Mouse (Mus musculus): ENCODE results near the gene Sned1. TPM values are rescaled to one million over a fixed set of nuclear protein-coding genes. Genes with fewer than 3 reads are reported as not detected.

Sned1 gene
- polyA plus RNA-seq, 1 experiment from 2014 or later = 4.4 TPM

- no peaks in the 10 kb centered on the region for H3K9me3 ChIP-seq
- 0 out of 2 replicates have a peak overlapping the region, but pooled peaks have one; percentile 45 for H3K27ac ChIP-seq
- WGBS = under 1% methylated on average over 39 of the region's 39 CpGs
- H3K4me3 ChIP-seq (replicated peaks) = peak overlapping the region; percentile 77
- H3K27me3 ChIP-seq (replicated peaks) = no peaks in the 10 kb centered on the region
- peaks cover 5% of the 10 kb centered on the region; the same call in 1 of the 2 replicates for H3K4me1 ChIP-seq (replicated peaks)
- peak; percentile 95 for ATAC-seq
- peak overlapping the region; percentile 87 for H3K4me2 ChIP-seq (replicated peaks)
- H3K36me3 ChIP-seq = peaks cover 7% of the 10 kb centered on the region
- peak overlapping the region; percentile 77 for H3K9ac ChIP-seq
Observed at GRCm38 (mm10) chr1:93343504-93344047, 107.9 kb downstream of the Sned1 start.

GRCm38 (mm10) chr1:93347176-93347575 lies 111.5 kb downstream of the Sned1 start:
- Histone ChIP-seq H3K4me2 (replicated peaks) (no peak overlapping the region), H3K4me1 (replicated peaks) (peaks cover 5% of the 10 kb centered on the region; the same call in 1 of the 2 replicates), H3K4me3 (replicated peaks) (no peak overlapping the region), H3K9me3 (no peaks in the 10 kb centered on the region), H3K27ac (no peak overlapping the region), H3K9ac (no peak overlapping the region), H3K36me3 (peaks cover 29% of the 10 kb centered on the region), H3K27me3 (replicated peaks) (no peaks in the 10 kb centered on the region)
- no peak for ATAC-seq
- WGBS = 88% methylated on average over 5 of the region's 5 CpGs

GRCm38 (mm10) chr1:93349701-93350100 lies 114.1 kb downstream of the Sned1 start:
- no peak for ATAC-seq
- H3K36me3 ChIP-seq = peaks cover 38% of the 10 kb centered on the region
- no peak overlapping the region for H3K27ac ChIP-seq
- H3K9ac ChIP-seq = no peak overlapping the region
- WGBS = 71% methylated on average over 4 of the region's 4 CpGs
- H3K4me3 ChIP-seq (replicated peaks) = no peak overlapping the region
- no peaks in the 10 kb centered on the region for H3K27me3 ChIP-seq (replicated peaks)
- H3K9me3 ChIP-seq = no peaks in the 10 kb centered on the region
- no peak overlapping the region for H3K4me2 ChIP-seq (replicated peaks)
- H3K4me1 ChIP-seq (replicated peaks) = 0 out of 2 replicates have a peak, but pooled peaks cover under 1% of the 10 kb centered on the region

Other genes starting within 250 kb of the Sned1 start
- gene Aqp12, start 229.5 kb upstream of the Sned1 start, polyA plus RNA-seq (2015; fragmentation: Nextera tagmentation; extraction: Ambion mirVana) = 3.0 and 11.2 TPM in 2 replicates
- gene Kif1a, start 133.9 kb upstream of the Sned1 start, polyA plus RNA-seq (2015; fragmentation: Nextera tagmentation; extraction: Ambion mirVana) = 18.3 and 21.4 TPM in 2 replicates
- gene Agxt, start 100.6 kb upstream of the Sned1 start, polyA plus RNA-seq (2015; fragmentation: Nextera tagmentation; extraction: Ambion mirVana) = 0.59 and 0.62 TPM in 2 replicates
- 8.7 and 10.4 TPM in 2 replicates for gene 2310007B03Rik, start 74.9 kb upstream of the Sned1 start, polyA plus RNA-seq (2015; fragmentation: Nextera tagmentation; extraction: Ambion mirVana)
- 0.04 and 0.13 TPM in 2 replicates for gene Crocc2, start 67.1 kb upstream of the Sned1 start, polyA plus RNA-seq (2015; fragmentation: Nextera tagmentation; extraction: Ambion mirVana)
- gene Mterf4, start 70.1 kb downstream of the Sned1 start, polyA plus RNA-seq (2015; fragmentation: Nextera tagmentation; extraction: Ambion mirVana) = 25.7 and 27.0 TPM in 2 replicates
- 53.0 and 79.4 TPM in 2 replicates for gene Ppp1r7, start 107.0 kb downstream of the Sned1 start, polyA plus RNA-seq (2015; fragmentation: Nextera tagmentation; extraction: Ambion mirVana)
- 9.2 and 10.6 TPM in 2 replicates for gene Pask, start 107.6 kb downstream of the Sned1 start, polyA plus RNA-seq (2015; fragmentation: Nextera tagmentation; extraction: Ambion mirVana)
- 1.8 and 2.0 TPM in 2 replicates for gene Ano7, start 138.1 kb downstream of the Sned1 start, polyA plus RNA-seq (2015; fragmentation: Nextera tagmentation; extraction: Ambion mirVana)
- gene Hdlbp, start 243.0 kb downstream of the Sned1 start, polyA plus RNA-seq (2015; fragmentation: Nextera tagmentation; extraction: Ambion mirVana) = 175 and 185 TPM in 2 replicates

All from intestine, embryonic 15.5 days (tissue).